25 mouse cellular contexts compared by ENCODE assay signal in genomic region chr3:101360832-101361231, GRCm38 (mm10).
"Had no signal": no experiment of that assay in that cellular context is flagged by ENCODE, and none has a peak within 500 bp of the region (broad histone marks: within the 10 kb centered on the region; RNA-seq: fewer than 3 reads in every experiment).

No protein-coding gene starts in this region.

- H3K27ac ChIP-seq: gastrocnemius, adult 2 months; heart, adult 2 months; heart, embryonic 13.5 days; heart, embryonic 15.5 days; hindbrain, embryonic 13.5 days; hindbrain, embryonic 15.5 days; hindbrain, postnatal 0 days; kidney, embryonic 15.5 days; kidney, postnatal 0 days; left cerebral cortex, adult 2 months; limb, embryonic 13.5 days; limb, embryonic 15.5 days; liver, embryonic 12.5 days had no signal

- H3K4me3 ChIP-seq: gastrocnemius, adult 2 months; heart, adult 2 months; heart, embryonic 13.5 days; heart, embryonic 15.5 days; hindbrain, embryonic 13.5 days; hindbrain, embryonic 15.5 days; kidney, embryonic 15.5 days; left cerebral cortex, adult 2 months; limb, embryonic 13.5 days; limb, embryonic 15.5 days; liver, embryonic 12.5 days had no signal

- DNase-seq: gastrocnemius, adult 2 months; gastrocnemius, postnatal 10 days; gastrocnemius, postnatal 36 days; heart, adult 11 months; heart, adult 2 months; heart, postnatal 14 days; heart, postnatal 36 days; kidney, adult 11 months; kidney, adult 2 months; kidney, adult 9 months; kidney, postnatal 14 days; kidney, postnatal 36 days; layer of hippocampus, adult 9-11 months; layer of hippocampus, postnatal 36 days had no signal
